Mouse (Mus musculus): ENCODE measurements around the gene Chmp2a.

DNA sequence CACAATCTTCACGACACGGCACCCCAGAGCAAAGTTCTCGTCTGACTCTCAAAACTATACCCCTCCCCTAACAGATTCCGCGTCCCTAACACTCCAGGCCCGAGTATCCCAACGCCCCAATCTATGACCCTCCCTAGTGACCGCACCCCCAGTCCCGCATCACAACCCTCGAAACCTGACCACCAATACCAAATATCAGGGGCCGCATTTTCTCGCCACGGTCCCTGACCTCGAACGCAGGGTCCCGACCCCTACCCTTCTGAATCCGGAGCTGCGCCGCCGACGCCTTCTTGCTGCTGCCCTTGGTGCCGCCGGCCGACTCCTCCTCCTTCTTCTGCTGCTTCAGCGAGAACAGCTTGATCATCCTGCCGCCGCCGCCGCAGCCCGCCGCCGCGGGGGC lies 2.8 kb upstream of the Chmp2a start:
- TF ChIP-seq MYOG (IDR thresholded peaks at IDR 0.05; ENCODE audit: control insufficient read depth, extremely low read depth, insufficient read length) = no peak
- no peak for TF ChIP-seq MYOD1 (IDR thresholded peaks at IDR 0.05; ENCODE audit: control insufficient read depth, insufficient read length, low read depth)
- no peak for TF ChIP-seq CEBPB (IDR thresholded peaks at IDR 0.05; ENCODE audit: low read depth)
- TF ChIP-seq USF1 (IDR thresholded peaks at IDR 0.05; ENCODE audit: low read depth) = no peak
- no peak for TF ChIP-seq CTCF (IDR thresholded peaks at IDR 0.05; ENCODE audit: control insufficient read depth, insufficient read depth, insufficient read length)
- TF ChIP-seq MAX (IDR thresholded peaks at IDR 0.05) = no peak
- no peak for TF ChIP-seq FOSL1 (IDR thresholded peaks at IDR 0.05; ENCODE audit: insufficient read depth, low read length, poor library complexity, severe bottlenecking)
